Mouse (Mus musculus) neural tube, embryonic 15.5 days (tissue): ENCODE results near the gene Zdhhc11. TPM values are rescaled to one million over a fixed set of nuclear protein-coding genes. Genes with fewer than 3 reads are reported as not detected.
"Not testable (repeated sequence)": the region's sequence is repeated elsewhere in the genome, so short reads cannot be mapped to it uniquely, and the experiment has no call there.

Experiments used
- ATAC-seq: fragments of 200-750 bp; cut with Nextera tagmentation; 2 replicates; pipeline ENCODE4 v1.8.0; 2017; ENCODE audit warnings: mild to moderate bottlenecking, moderate TSS enrichment, moderate library complexity; ENCODE audit not compliant: low FRiP score
- H3K27ac ChIP-seq: fragments of 300-500 bp; sonication (generic); replicated peaks from 2 replicates; pipeline ENCODE4 v1.5.1; 2015; ENCODE audit warnings: mild to moderate bottlenecking, inconsistent platforms
- H3K27me3 ChIP-seq: fragments of 300-500 bp; sonication (generic); replicated peaks from 2 replicates; pipeline ENCODE4 v1.6.1; 2015; ENCODE audit warnings: inconsistent platforms
- H3K36me3 ChIP-seq: fragments of 300-500 bp; sonication (generic); 2 replicates; pipeline ENCODE4 v1.6.1; 2015; ENCODE audit warnings: inconsistent platforms
- H3K4me1 ChIP-seq: fragments of 300-500 bp; sonication (generic); 2 replicates; pipeline ENCODE4 v1.6.1; 2015; ENCODE audit warnings: inconsistent platforms
- H3K4me2 ChIP-seq: fragments of 300-500 bp; sonication (generic); 2 replicates; pipeline ENCODE4 v1.6.1; 2015; ENCODE audit warnings: inconsistent platforms, mild to moderate bottlenecking, moderate library complexity
- H3K4me3 ChIP-seq: fragments of 300-500 bp; sonication (generic); replicated peaks from 2 replicates; pipeline ENCODE4 v1.5.1; 2015; ENCODE audit warnings: mild to moderate bottlenecking, inconsistent platforms
- H3K9ac ChIP-seq: fragments of 300-500 bp; sonication (generic); replicated peaks from 2 replicates; pipeline ENCODE4 v1.6.1; 2015; ENCODE audit warnings: mild to moderate bottlenecking, inconsistent platforms
- H3K9me3 ChIP-seq: fragments of 300-500 bp; sonication (generic); replicated peaks from 2 replicates; pipeline ENCODE4 v1.6.1; 2016; ENCODE audit warnings: inconsistent platforms
- WGBS: fragments of 180-500 bp; shearing (Covaris S2); methylation state at CpG from one replicate; pipeline ENCODE4 v1.1.7; 2015; ENCODE audit warnings: mixed read lengths; 5-methylcytosine and 5-hydroxymethylcytosine counted together
- polyA plus RNA-seq: library from polyadenylated mRNA; unstranded; fragments of >200 nt; fragmentation: Nextera tagmentation; extraction: Ambion mirVana; gene quantifications from 2 replicates; pipeline ENCODE4 v1.2.1, GENCODE M21; 2015

The Zdhhc11 gene
- polyA plus RNA-seq, 1 experiment from 2014 or later: not detected

DNA sequence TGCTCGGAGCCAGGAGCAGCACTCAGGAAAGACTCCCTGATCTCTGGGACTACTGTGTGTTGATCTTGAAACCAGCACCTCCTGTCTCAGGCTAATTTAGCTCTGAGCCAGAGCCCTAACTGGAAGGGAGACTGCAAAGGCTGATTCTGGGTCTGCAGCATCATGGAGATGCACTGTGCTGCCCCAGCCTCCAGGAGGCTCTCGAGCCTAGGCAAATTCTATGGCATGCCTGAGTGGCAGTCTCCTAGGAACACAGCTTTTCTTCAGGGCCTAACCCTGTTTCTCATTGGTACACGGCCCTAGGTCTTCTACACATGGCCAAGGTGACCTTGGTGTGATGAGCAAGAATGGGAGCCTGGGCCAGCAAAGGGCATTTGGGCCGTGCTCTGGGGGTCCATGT, 2.5 kb upstream of the Zdhhc11 start:
- WGBS: 83% methylated on average over 4 of the region's 4 CpGs
- H3K4me2 ChIP-seq: no peak overlapping the region
- H3K9ac ChIP-seq: no peak overlapping the region
- H3K4me1 ChIP-seq: no peaks in the 10 kb centered on the region
- no peaks in the 10 kb centered on the region for H3K27me3 ChIP-seq
- no peaks in the 10 kb centered on the region for H3K9me3 ChIP-seq
- H3K36me3 ChIP-seq: peaks cover 61% of the 10 kb centered on the region
- ATAC-seq: no peak
- H3K27ac ChIP-seq: no peak overlapping the region
- no peak overlapping the region for H3K4me3 ChIP-seq

DNA sequence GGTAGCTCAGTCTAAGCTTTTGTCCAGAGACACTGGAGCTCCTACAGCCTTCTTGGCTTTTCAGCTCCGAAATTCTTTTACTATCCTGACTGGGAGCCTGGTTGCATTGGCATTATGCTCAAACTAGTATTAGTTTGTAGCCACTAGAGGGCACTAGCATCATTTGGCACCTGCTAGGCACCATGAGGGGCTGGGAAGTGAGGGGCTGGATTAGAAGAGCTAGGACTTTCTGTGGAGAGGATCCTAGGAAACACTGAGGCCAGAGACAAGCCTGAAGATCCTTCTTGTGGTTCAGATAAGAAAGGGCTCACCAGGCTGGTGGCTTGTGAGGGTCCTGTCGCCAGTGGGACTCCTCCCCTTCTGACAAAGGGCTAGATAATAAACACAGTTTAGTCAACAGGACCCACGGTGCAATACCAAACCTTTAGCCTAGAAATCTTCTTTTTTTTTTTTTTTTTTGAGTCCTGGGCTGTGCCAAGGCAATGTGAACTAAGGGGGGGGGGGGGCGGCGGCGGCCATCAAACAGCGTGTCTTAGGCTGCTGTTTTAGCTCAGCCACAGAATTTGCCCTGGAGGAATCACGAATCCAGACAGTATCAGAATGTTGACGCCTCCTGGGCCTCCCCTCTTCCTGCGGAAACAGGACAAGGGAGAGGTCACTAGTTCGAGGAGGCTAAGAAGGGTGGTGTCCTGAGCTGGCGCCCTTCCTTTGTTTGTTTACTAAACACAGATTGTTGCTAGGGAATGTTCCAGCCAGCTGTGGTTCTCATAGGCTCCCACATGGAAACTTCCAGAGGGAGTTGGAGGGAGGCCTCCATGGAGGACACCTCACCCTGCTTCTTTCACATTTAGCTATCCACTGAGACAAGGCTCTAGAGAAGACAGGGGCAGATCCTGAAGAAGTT, 7.1 kb downstream of the Zdhhc11 start:
- Histone ChIP-seq H3K4me2 (peak overlapping the region; percentile 34; the same call in 1 of the 2 replicates), H3K27me3 (no peaks in the 10 kb centered on the region), H3K9ac (no peak overlapping the region), H3K36me3 (no peaks in the 10 kb centered on the region), H3K27ac (no peak overlapping the region), H3K4me3 (no peak overlapping the region), H3K9me3 (no peaks in the 10 kb centered on the region), H3K4me1 (peaks cover 2% of the 10 kb centered on the region; the same call in 1 of the 2 replicates)
- peak; percentile 86 for ATAC-seq
- WGBS: 55% methylated on average over 12 of the region's 12 CpGs

- Histone ChIP-seq H3K4me2 (no peak overlapping the region), H3K27me3 (no peaks in the 10 kb centered on the region)
- 90% methylated on average over 3 of the region's 3 CpGs for WGBS
Measured at GRCm38 (mm10) chr13:73974523-73974922, 10.9 kb downstream of the Zdhhc11 start.

GRCm38 (mm10) chr13:73976935-73977334, 13.3 kb downstream of the Zdhhc11 start:
- Histone ChIP-seq H3K9me3 (no peaks in the 10 kb centered on the region), H3K27me3 (no peaks in the 10 kb centered on the region), H3K27ac (no peak overlapping the region), H3K4me1 (no peaks in the 10 kb centered on the region), H3K4me2 (no peak overlapping the region), H3K4me3 (no peak overlapping the region), H3K36me3 (no peaks in the 10 kb centered on the region), H3K9ac (no peak overlapping the region)
- 88% methylated on average over 5 of the region's 5 CpGs for WGBS
- ATAC-seq: no peak

More at GRCm38 (mm10) chr13:73974523-73974922, 10.9 kb downstream of the Zdhhc11 start:
- Histone ChIP-seq H3K9ac (no peak overlapping the region), H3K27ac (no peak overlapping the region), H3K36me3 (no peaks in the 10 kb centered on the region), H3K4me1 (peaks cover 2% of the 10 kb centered on the region; the same call in 1 of the 2 replicates), H3K4me3 (no peak overlapping the region), H3K9me3 (no peaks in the 10 kb centered on the region)
- ATAC-seq: no peak

DNA sequence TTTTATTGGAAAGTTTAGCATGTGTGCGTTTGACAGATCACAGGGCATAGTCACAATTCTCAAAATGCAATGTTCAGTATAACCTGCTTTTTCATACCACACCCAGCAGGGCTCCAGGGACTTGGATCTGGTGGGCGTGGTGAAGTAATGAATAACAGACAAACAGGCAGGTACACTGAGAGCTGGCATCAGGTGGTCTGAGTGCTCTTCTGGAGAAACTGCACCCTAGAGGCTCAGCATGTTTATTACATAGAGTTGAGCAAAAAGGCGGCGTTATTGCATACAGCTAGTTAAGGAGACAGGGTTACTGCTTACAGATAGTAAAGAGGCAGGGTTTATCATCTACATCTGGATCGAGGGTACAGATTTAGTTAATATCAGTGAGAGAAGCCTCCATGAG, 26.7 kb downstream of the Zdhhc11 start:
- H3K36me3 ChIP-seq: no peaks in the 10 kb centered on the region

DNA sequence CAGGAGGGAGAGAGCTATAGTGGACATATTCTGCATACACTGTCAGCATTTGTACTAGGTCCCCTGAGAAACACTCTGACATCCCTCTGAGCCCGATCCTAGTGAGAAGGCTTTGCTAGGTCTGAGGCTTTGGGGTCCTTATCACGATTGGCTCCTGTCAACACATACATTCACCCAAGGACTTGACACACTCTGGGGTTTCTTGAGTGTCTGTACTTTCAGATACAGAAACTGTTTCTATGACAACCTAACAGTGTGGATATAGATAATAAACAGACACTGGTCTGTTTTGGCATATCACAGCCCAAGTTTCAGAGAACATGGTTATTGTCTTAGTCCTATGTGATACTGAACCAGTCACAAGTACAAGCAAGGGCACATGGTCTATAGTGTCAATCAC, 27.1 kb downstream of the Zdhhc11 start:
- H3K27ac ChIP-seq: no peak overlapping the region
- no peaks in the 10 kb centered on the region for H3K9me3 ChIP-seq
- 82% methylated on average over 2 of the region's 2 CpGs for WGBS
- no peaks in the 10 kb centered on the region for H3K4me1 ChIP-seq
- H3K4me3 ChIP-seq: no peak overlapping the region
- H3K9ac ChIP-seq: no peak overlapping the region
- no peaks in the 10 kb centered on the region for H3K27me3 ChIP-seq
- H3K4me2 ChIP-seq: no peak overlapping the region
- no peak for ATAC-seq
- H3K36me3 ChIP-seq: no peaks in the 10 kb centered on the region

More for the DNA sequence above, 26.7 kb downstream of the Zdhhc11 start:
- Histone ChIP-seq H3K4me2 (no peak overlapping the region), H3K27me3 (no peaks in the 10 kb centered on the region), H3K4me3 (no peak overlapping the region), H3K9me3 (no peaks in the 10 kb centered on the region), H3K27ac (no peak overlapping the region), H3K4me1 (no peaks in the 10 kb centered on the region), H3K9ac (no peak overlapping the region)
- WGBS: 72% methylated on average over 5 of the region's 5 CpGs
- no peak for ATAC-seq

DNA sequence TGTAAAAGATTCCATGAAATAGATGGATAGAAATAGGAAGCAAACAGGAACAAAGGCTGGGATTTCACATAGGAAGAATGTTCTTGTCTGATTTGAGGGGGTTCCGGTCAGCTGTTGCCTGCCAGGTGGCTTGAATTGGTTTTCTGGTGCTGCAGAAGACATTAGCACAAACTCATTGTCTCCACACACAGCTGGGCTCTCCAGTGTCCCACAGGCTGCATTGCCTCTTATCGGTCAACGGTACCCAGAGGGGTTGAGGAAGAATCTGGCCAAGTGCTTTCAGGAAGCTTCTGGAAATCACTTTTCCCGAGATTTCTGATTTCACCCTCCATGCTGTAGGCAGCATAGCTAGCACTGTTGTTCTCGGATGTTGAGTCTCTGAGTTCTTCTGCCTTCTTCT, 27.6 kb downstream of the Zdhhc11 start:
- WGBS: 78% methylated on average over 5 of the region's 5 CpGs
- Histone ChIP-seq H3K4me1 (no peaks in the 10 kb centered on the region), H3K4me3 (no peak overlapping the region), H3K4me2 (no peak overlapping the region), H3K9ac (no peak overlapping the region), H3K27me3 (no peaks in the 10 kb centered on the region), H3K9me3 (no peaks in the 10 kb centered on the region), H3K27ac (no peak overlapping the region), H3K36me3 (no peaks in the 10 kb centered on the region)
- ATAC-seq: no peak

GRCm38 (mm10) chr13:73996456-73996855, 32.8 kb downstream of the Zdhhc11 start:
- Histone ChIP-seq H3K36me3 (no peaks in the 10 kb centered on the region), H3K4me2 (no peak overlapping the region), H3K4me3 (no peak overlapping the region), H3K27me3 (no peaks in the 10 kb centered on the region), H3K9ac (no peak overlapping the region), H3K27ac (no peak overlapping the region), H3K9me3 (no peaks in the 10 kb centered on the region), H3K4me1 (no peaks in the 10 kb centered on the region)
- ATAC-seq: no peak
- 83% methylated on average over 4 of the region's 4 CpGs for WGBS

DNA sequence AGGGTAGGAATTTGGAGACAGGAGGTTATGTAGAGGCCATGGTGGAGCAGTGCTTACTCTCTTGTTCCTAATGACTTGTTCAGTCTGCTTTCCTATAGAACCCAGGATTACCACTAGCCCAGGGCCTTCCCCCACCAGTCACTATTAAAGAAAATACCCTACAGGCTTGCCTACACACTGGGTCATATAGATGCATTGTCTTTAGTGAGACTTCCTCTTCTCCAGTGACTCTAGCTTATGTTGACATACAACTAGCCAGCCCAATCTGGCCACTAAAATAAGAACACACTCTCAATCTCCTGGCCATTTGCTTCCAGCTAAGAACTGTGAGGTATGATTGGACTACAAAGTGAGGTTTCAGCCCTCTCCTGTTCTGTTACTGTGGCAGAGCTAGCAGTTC, 36.9 kb downstream of the Zdhhc11 start:
- no peak for ATAC-seq
- H3K27ac ChIP-seq: no peak overlapping the region

GRCm38 (mm10) chr13:74000961-74001360, 37.3 kb downstream of the Zdhhc11 start:
- H3K27me3 ChIP-seq: no peaks in the 10 kb centered on the region
- no peak overlapping the region for H3K4me2 ChIP-seq
- H3K9me3 ChIP-seq: no peaks in the 10 kb centered on the region
- H3K27ac ChIP-seq: no peak overlapping the region
- no peak overlapping the region for H3K4me3 ChIP-seq
- ATAC-seq: no peak
- WGBS: 85% methylated on average over 6 of the region's 6 CpGs
- no peak overlapping the region for H3K9ac ChIP-seq
- H3K36me3 ChIP-seq: no peaks in the 10 kb centered on the region
- no peaks in the 10 kb centered on the region for H3K4me1 ChIP-seq

More for the DNA sequence above, 36.9 kb downstream of the Zdhhc11 start:
- H3K27me3 ChIP-seq: no peaks in the 10 kb centered on the region
- no peaks in the 10 kb centered on the region for H3K4me1 ChIP-seq
- H3K9ac ChIP-seq: no peak overlapping the region
- no peaks in the 10 kb centered on the region for H3K36me3 ChIP-seq
- no peaks in the 10 kb centered on the region for H3K9me3 ChIP-seq
- H3K4me3 ChIP-seq: no peak overlapping the region
- no peak overlapping the region for H3K4me2 ChIP-seq

- ATAC-seq: no peak
- Histone ChIP-seq H3K36me3 (no peaks in the 10 kb centered on the region), H3K9me3 (no peaks in the 10 kb centered on the region), H3K9ac (no peak overlapping the region), H3K4me1 (no peaks in the 10 kb centered on the region), H3K27me3 (no peaks in the 10 kb centered on the region), H3K4me3 (no peak overlapping the region), H3K27ac (no peak overlapping the region), H3K4me2 (no peak overlapping the region)
- 78% methylated on average over 4 of the region's 4 CpGs for WGBS
Measured at GRCm38 (mm10) chr13:74001492-74001891, 37.8 kb downstream of the Zdhhc11 start.

DNA sequence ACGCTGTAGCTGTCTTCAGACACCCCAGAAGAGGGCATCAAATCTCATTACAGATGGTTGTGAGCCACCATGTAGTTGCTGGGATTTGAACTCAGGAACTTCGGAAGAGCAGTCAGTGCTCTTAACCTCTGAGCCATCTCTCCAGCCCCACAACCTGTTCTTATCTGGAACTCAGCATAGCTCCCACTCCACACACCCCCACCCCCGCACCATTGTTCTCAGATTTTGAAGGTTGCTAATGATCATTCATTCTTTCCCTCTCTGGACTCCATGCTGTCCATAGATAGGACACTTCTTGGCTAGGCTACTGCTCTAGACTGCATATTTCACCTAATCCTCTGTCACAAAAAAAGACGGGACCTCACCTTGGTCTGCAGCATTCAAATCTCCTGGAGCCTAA, 43.2 kb downstream of the Zdhhc11 start:
- H3K4me3 ChIP-seq, ATAC-seq: not testable (repeated sequence)
- WGBS: 98% methylated on average over 4 of the region's 4 CpGs

More for the DNA sequence above, 43.2 kb downstream of the Zdhhc11 start:
- H3K4me2 ChIP-seq, H3K9ac ChIP-seq, H3K27me3 ChIP-seq, H3K9me3 ChIP-seq, H3K36me3 ChIP-seq, H3K27ac ChIP-seq: not testable (repeated sequence)
- peaks cover 21% of the 10 kb centered on the region for H3K4me1 ChIP-seq
